Mouse (Mus musculus) limb, embryonic 14.5 days (tissue): ENCODE data around the gene Pakap. TPM values are rescaled to one million over a fixed set of nuclear protein-coding genes. Genes with fewer than 3 reads are reported as not detected.
A peak's percentile ranks its signal among the peaks of the same experiment; 100 is the strongest.

Experiments
- ATAC-seq: fragments of 200-750 bp; cut with Nextera tagmentation; 2 replicates; pipeline ENCODE4 v1.8.0; 2017; ENCODE audit warnings: low read depth, moderate number of reproducible peaks, moderate TSS enrichment; ENCODE audit not compliant: low FRiP score
- DNase-seq: peaks from one replicate; pipeline ENCODE4 v3.0.0-alpha.2; 2015; ENCODE audit warnings: low spot score
- H3K27ac ChIP-seq: fragments of 300-500 bp; sonication (generic); replicated peaks from 2 replicates; pipeline ENCODE4 v1.5.1; 2014; ENCODE audit warnings: low read depth, mild to moderate bottlenecking, low read length, moderate library complexity, mixed read lengths
- H3K27me3 ChIP-seq: fragments of 300-500 bp; sonication (generic); 2 replicates; pipeline ENCODE4 v1.6.1; 2014; ENCODE audit warnings: low read length, mixed read lengths; ENCODE audit not compliant: control insufficient read depth, insufficient read depth
- H3K36me3 ChIP-seq: fragments of 300-500 bp; sonication (generic); 2 replicates; pipeline ENCODE4 v1.6.1; 2014; ENCODE audit warnings: mild to moderate bottlenecking, low read length, moderate library complexity, mixed read lengths; ENCODE audit not compliant: control insufficient read depth, insufficient read depth
- H3K4me1 ChIP-seq: fragments of 300-500 bp; sonication (generic); 2 replicates; pipeline ENCODE4 v1.6.1; 2014; ENCODE audit warnings: antibody characterized with exemption, low read length, mixed read lengths; ENCODE audit not compliant: control insufficient read depth, insufficient read depth
- H3K4me2 ChIP-seq: fragments of 300-500 bp; sonication (generic); replicated peaks from 2 replicates; pipeline ENCODE4 v1.6.1; 2014; ENCODE audit warnings: low read depth, mild to moderate bottlenecking, low read length, moderate library complexity; ENCODE audit not compliant: severe bottlenecking
- H3K4me3 ChIP-seq: fragments of 300-500 bp; sonication (generic); replicated peaks from 2 replicates; pipeline ENCODE4 v1.5.1; 2014; ENCODE audit warnings: low read length
- H3K9ac ChIP-seq: fragments of 300-500 bp; sonication (generic); 2 replicates; pipeline ENCODE4 v1.6.1; 2014; ENCODE audit warnings: mild to moderate bottlenecking, low read depth, low read length, moderate library complexity; ENCODE audit not compliant: severe bottlenecking
- H3K9me3 ChIP-seq: fragments of 300-500 bp; sonication (generic); 2 replicates; pipeline ENCODE4 v1.6.1; 2016; ENCODE audit warnings: low read length; ENCODE audit not compliant: control insufficient read depth
- POLR2A ChIP-seq: fragments of 200-500 bp; IDR thresholded peaks from 2 replicates; pipeline ENCODE4 v1.8.0; 2012; ENCODE audit warnings: inconsistent platforms, mild to moderate bottlenecking, moderate library complexity, borderline replicate concordance; ENCODE audit not compliant: insufficient read depth, insufficient read length; ENCODE audit errors: extremely low read depth
- WGBS: fragments of 180-500 bp; shearing (Covaris S2); extraction: QIAGEN DNeasy Blood & Tissue Kit; methylation state at CpG from one replicate; pipeline ENCODE4 v1.1.7; 2014; 5-methylcytosine and 5-hydroxymethylcytosine counted together
- polyA plus RNA-seq, 2 experiments: library from polyadenylated mRNA; depleted of rRNA in 1 of 2; stranded (reverse) in 1 of 2; unstranded in 1 of 2; fragments of >200 nt; fragmentation: Nextera tagmentation in 1 of 2; extraction: Ambion mirVana in 1 of 2; gene quantifications; 2 replicates each; pipeline versions ENCODE4 v1.2.1 to v1.2.3; 2012 to 2014

Gene Pakap
- polyA plus RNA-seq, 2 experiments, result 6.4 to 26.9 TPM

- H3K27me3 ChIP-seq, result no peaks in the 10 kb centered on the region
- DNase-seq, result no peak
- H3K9me3 ChIP-seq, result no peaks in the 10 kb centered on the region
- WGBS, result 87% methylated on average over 6 of the region's 6 CpGs
- H3K9ac ChIP-seq, result no peak overlapping the region
- H3K36me3 ChIP-seq, result no peaks in the 10 kb centered on the region
- H3K4me2 ChIP-seq, result no peak overlapping the region
- no peak overlapping the region for H3K27ac ChIP-seq
- no peak overlapping the region for H3K4me3 ChIP-seq
- no peak for ATAC-seq
- peaks cover 9% of the 10 kb centered on the region for H3K4me1 ChIP-seq
- TF ChIP-seq POLR2A, result no peak
Measured at GRCm38 (mm10) chr4:57533686-57534085, 34.3 kb upstream of the Pakap start.

- no peak overlapping the region for H3K4me2 ChIP-seq
- 57% methylated on average over 6 of the region's 6 CpGs for WGBS
- no peak overlapping the region; the same call in 1 of the 2 replicates for H3K9ac ChIP-seq
- no peaks in the 10 kb centered on the region for H3K27me3 ChIP-seq
- DNase-seq, result no peak
- H3K9me3 ChIP-seq, result no peaks in the 10 kb centered on the region
- H3K27ac ChIP-seq, result no peak overlapping the region
- peaks cover 9% of the 10 kb centered on the region for H3K4me1 ChIP-seq
- H3K4me3 ChIP-seq, result no peak overlapping the region
- no peak for ATAC-seq
- H3K36me3 ChIP-seq, result no peaks in the 10 kb centered on the region
- TF ChIP-seq POLR2A, result no peak
Measured at GRCm38 (mm10) chr4:57534232-57534631, 33.7 kb upstream of the Pakap start.

GRCm38 (mm10) chr4:57535087-57535486, 32.9 kb upstream of the Pakap start:
- TF ChIP-seq POLR2A, result no peak
- no peak overlapping the region for H3K4me2 ChIP-seq
- DNase-seq (no peak), ATAC-seq (no peak)
- H3K9ac ChIP-seq, result no peak overlapping the region
- H3K4me3 ChIP-seq, result no peak overlapping the region
- H3K4me1 ChIP-seq, result peaks cover 9% of the 10 kb centered on the region
- no peak overlapping the region for H3K27ac ChIP-seq
- H3K36me3 ChIP-seq, result no peaks in the 10 kb centered on the region
- 92% methylated on average over 4 of the region's 4 CpGs for WGBS
- H3K9me3 ChIP-seq, result no peaks in the 10 kb centered on the region
- H3K27me3 ChIP-seq, result no peaks in the 10 kb centered on the region

- no peak for TF ChIP-seq POLR2A
- Histone ChIP-seq H3K4me1 (peaks cover 9% of the 10 kb centered on the region), H3K4me3 (no peak overlapping the region), H3K36me3 (no peaks in the 10 kb centered on the region), H3K4me2 (no peak overlapping the region), H3K9me3 (no peaks in the 10 kb centered on the region), H3K27me3 (no peaks in the 10 kb centered on the region), H3K9ac (no peak overlapping the region), H3K27ac (no peak overlapping the region)
- peak; percentile 52 for DNase-seq
- peak; percentile 57; the same call in 1 of the 2 replicates for ATAC-seq
- 11% methylated on average over 4 of the region's 4 CpGs for WGBS
Measured at GRCm38 (mm10) chr4:57538029-57538688, 29.8 kb upstream of the Pakap start.

GRCm38 (mm10) chr4:57543692-57544256, 24.2 kb upstream of the Pakap start:
- 3% methylated on average over 6 of the region's 6 CpGs for WGBS
- TF ChIP-seq POLR2A, result no peak
- H3K27me3 ChIP-seq, result no peaks in the 10 kb centered on the region
- H3K4me2 ChIP-seq, result peak overlapping the region; percentile 24; the same call in 1 of the 2 replicates
- no peaks in the 10 kb centered on the region for H3K36me3 ChIP-seq
- H3K9me3 ChIP-seq, result no peaks in the 10 kb centered on the region
- DNase-seq (peak; percentile 72), ATAC-seq (peak; percentile 82)
- no peak overlapping the region for H3K9ac ChIP-seq
- H3K4me1 ChIP-seq, result peaks cover 18% of the 10 kb centered on the region
- no peak overlapping the region for H3K4me3 ChIP-seq
- H3K27ac ChIP-seq, result peak overlapping the region; percentile 85
